Mouse (Mus musculus): Measurements from ENCODE around the gene Ehmt1.

The Ehmt1 gene

DNA sequence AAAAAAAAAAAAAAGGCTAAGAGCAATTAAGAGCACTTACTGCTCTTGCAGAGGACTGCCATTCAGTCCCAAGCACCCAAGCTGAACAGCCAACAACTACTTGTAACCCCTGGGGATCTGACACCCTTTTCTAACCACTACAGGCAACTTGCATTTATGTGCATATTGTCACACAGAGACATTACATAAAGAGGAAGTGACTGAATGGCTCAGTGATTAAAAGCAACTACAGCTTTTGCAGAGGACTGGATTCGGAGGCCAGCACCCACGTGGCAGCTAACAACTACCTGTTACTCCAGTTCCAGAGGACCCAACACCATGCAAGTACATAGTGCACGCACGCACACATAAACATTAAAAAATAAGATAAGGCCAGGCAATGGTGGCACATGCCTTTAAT is 8.9 kb downstream of the Ehmt1 start:
- no peak for DNase-seq

DNA sequence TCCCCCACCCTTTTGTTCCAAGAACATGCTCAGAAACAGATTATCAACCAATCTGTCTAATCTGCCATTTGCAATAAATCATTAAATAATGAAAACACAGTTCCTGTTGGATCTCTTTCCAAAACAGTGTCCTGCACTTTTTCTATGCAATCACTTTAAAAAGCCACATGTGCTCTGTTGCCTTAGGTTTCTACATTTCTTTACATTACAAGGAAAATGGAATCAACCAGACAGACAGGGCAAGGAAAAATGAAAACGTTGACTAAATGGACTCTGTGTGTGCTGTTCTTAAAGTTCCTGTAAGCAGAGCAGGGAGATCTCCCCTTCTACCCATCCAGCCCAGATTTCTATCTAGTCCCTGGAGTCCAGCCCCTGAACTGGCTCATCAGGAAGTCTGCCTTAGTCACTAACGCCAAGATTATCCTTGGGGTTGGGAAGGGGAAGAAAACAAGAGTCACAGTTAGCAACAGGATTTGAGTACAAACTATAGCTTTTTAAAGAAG is 13.7 kb downstream of the Ehmt1 start:
- DNase-seq = no peak

DNA sequence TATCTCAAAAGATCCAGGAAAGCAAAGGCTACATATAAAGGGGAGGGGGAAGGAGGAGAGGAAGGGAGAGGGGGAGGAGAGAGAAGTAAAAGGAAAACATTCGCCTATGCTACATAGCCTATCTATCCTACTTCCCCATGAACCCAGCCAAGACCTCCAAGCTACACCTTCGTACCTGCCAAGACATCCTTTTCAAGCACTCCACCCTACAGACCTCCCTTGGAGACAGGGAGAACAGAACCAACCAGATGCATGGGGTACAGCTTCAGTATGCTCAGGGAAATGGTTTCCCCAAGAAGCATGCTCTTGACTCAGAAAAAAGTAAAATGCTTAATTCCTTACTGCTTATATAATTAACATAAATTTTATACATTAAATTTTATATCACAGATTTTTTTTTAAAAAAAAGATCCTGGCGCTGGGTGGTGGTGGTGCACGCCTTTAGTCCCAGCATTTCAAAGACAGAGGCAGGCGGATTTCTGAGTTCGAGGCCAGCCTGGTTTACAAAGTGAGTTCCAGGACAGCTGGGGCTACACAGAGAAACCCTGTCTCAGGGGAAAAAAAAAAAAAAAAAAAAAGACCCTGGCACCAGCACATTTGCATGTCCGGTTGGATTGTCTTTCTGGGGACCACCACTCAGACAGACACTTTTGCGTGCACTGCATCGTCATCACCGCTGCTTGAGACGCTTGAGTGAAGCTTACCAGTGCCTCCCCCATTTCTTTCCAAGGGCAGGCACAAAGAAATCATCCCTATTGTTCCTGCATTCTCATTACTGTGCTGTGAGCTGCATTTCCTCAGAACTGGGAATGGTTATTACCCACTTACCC is 14.4 kb downstream of the Ehmt1 start:
- DNase-seq = no peak

DNA sequence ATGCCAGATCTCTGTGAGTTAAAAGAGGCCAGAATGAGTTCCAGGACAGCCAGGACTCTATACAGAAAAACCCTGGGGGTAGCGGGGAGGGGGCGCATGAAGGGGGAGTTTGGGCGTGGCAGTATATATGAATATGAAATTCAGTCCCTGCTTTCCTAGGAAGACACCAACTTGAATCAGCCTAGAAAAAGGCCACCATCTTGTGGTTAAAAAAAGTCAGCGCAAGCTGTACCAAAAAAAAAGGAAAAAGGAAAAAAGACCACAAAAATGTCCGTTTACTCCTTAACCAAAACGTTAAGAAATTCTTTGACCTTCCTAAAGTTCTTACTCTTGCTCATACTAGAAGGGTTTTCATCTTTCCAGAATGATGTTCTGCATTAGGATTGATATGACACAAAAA is 16.4 kb downstream of the Ehmt1 start:
- no peak for DNase-seq

DNA sequence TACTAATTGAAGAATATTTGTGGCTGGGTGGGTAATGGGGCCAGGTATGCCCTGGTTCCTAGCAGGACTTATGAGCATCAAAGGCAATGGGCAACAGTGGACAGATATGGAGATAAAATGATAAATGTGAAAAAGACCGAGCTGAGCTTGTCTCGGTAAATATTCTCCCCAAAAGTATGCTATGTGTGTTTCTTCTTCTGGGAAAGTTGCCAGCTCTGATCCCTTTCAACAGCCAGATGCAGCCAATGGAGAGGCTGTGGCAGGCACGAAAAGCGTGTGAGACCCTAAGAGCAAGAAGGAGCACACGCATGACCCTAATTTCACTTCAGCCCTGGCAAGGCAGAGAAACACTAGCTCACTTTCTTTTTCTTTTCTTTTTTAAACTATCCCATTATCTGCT is 18.4 kb downstream of the Ehmt1 start:
- no peak for DNase-seq

DNA sequence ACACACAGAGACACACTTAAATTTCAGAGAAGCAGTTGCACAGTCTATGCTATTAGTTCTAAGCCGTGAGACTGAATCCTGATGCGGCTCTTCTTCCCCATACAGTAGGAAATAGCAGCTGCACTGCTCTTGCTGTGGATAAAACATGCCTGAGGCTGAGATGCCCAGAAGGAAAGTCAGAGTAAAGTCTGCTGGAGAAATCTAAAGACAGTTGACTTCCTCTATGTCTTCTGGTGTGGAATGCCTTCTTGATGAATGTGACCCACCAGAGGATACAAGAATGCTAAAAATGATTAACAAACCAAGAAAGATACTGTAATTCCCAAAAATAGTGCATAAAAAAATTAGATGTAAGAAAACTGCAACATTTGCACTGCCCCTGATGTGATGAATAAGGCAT is 20.1 kb downstream of the Ehmt1 start:
- no peak for DNase-seq

DNA sequence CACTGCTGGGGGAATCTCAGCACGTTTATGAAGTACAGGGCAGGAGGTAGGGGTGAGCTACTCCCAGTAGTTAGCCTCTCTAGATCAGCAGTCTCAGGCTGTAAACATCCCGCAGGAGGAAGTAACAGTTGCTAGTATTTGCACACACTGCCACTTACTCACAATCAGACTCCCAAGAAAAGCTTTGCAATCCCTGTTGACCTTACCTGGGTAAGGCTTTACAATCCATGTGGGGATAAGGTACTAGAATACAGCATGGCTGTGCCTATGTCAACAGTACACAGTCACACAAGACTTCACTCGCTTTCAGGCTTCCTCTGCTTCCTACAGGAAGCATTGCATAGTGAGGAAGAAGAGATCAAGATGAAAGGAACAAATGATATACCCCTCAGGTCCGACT is 22.7 kb downstream of the Ehmt1 start:
- DNase-seq = no peak

DNA sequence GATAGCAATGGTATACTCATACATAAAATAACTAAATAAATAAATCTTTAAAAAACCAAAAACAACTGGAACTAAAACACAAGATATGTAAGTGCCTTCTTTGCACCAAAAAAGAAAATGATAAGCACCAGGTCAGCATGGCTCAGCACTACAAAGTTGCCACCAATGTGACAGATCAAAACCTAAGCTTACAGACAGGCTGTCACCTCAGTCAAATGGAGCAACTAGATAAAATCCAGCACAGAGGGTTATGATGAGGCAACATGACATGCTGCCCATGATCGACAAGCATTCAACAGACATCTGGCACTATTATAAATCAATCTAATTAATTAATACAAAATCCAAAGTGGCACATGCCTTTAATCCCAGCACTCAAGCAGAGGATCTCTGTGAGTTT is 25.2 kb downstream of the Ehmt1 start:
- no peak for DNase-seq

DNA sequence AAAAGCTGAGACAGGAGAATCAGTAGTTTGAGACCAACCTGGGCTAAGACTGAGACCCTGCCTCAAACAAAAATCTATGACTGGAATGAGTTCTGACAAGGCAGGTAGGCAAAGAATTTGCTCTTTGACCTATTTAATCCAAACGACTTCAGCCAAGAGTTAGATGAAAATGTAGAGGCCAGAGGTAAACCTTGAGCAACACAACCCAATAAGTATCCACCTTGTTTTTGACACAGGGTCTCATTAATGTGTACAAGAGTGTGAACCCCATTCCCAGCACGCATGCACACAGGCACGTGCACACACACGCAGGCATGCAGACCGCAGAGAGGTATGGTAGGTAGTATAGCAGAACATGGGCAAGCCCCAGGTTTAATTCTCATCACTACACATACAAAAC is 27.1 kb downstream of the Ehmt1 start:
- DNase-seq = no peak

DNA sequence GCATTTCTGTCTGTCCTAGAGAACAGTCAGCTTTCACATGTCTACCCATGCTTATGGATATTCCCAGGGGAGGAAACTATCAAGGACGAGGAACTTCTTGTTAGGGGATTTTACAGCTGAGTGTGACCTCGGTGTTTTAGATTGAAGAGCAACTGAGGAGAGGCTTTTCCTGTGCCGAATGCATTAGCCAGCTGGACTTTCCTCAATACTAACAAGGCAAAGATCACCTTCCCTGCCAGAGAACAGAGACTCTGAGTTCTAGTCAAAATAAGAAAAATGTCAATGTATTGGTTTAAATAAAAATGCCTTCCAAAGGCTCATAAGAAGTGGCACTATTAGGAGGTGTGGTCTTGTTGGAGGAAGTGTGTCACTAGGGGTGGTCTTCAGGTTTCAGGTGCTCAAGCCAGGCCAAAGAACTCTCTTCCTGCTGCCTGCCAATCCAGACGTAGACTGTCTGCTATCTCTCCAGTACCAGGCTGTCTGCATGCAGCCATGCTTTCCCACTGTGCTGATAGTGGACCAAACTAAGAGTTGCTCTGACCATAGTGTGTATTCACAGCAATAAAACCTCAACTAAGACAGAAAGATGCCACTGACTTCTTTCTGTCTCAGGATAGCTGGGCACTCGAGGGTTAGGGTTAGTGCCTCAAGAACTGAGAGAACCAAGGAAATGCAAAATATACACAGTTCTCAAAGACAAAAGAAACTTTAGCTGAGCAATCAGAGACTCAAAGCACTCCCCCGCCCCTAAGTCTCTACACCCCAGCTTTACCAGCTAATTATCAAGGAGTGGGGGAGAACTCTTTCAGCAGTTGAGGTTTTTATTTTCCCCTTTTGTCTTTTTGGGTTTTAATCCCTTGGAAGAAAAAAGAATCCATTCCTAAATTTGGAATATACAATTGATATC is 28.6 kb downstream of the Ehmt1 start:
- no peak for DNase-seq

DNA sequence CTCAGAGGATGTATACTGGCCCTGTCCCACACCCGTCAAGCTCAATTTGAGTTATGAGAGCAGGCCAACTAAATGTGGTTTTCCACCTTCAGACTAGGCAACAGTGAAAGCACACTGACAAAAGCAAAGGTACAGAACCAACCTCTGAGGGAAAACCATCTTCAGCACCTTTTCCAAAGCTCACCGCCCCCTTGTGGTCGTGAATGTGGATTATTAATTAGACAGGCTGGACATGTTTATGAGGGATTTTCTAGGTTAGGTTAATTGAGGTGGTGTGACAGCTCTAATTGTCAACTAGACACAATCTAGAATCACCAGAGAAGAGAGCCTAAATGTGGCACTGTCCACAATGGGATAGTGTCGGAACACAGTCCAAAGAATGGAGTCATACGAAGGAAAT is 30.5 kb downstream of the Ehmt1 start:
- DNase-seq = peak in 1 of 2 experiments; percentile 21

DNA sequence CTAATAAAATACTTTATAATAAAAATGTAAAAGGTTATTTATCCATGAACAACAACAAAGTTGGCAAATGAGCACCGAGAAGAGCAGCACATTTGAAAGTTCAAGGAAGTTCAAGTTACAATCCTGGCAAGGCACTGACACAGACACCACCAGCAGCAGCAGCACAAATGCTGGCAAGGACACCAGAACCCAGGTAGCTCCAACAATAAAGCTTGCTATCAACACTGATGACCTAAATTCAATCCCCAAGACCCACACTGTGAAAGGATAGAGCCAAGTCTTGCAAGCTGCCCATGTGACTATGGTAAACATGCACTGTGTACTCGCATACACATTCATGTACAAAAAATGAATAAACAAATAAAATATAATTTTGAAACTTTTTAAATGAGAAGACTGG is 38.7 kb downstream of the Ehmt1 start:
- DNase-seq = no peak

DNA sequence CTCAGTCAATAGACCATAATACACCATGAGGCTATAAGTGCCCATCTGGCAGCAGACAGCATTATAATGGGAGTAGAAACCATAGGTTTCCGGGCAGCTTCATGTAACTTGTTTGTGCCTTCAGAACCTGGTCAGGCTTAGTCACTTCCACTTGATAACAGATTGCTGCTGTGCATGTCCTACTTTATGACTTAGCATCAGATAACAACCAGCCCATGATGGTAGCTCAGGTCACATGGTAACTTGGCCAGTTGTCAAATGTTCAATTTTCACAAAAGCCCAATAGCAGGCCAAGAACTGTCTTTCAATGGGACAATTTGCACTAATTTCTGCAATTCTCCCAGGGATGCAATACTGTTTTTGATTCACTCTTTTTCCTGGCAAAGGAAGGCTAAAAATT is 48.5 kb downstream of the Ehmt1 start:
- DNase-seq = no peak

DNA sequence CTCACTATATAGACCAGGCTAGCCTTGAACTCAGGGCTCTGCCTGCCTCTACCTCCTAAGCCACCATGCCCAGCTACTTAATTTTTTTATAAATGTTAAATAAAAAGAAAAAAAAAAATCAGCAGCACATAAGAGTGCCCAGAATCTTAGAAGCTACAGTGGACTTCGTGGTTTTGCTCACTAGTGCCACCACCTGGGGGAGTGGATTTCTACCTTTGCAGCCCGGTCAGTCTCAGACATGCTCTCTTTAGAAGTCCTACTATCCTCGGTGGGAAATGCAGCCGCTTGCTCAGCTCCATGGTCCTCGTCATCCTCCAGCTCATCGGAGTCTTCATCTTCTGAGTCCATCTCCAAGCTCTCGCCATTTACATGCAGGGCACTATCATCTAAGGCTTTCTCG is 56.4 kb downstream of the Ehmt1 start:
- DNase-seq = peak; percentile 23 to 24

DNA sequence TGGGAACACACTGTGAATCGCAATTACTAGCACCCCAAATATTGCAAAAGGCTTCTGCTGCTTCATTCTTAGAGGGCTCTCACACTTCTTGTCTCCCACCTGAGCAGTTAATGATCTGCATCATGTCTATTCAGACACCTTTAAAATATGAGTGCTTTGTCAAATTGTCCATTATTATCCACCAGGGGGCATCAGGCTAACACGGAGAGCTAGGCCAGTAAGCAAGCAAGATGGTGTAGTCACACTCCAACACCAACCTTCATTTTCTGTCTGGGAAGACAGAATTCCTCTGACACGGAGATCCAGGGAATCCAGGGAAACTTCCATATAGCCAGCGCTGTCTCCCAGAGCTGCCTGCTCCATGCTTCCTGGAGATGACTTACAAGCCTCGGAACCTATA is 67.0 kb downstream of the Ehmt1 start:
- DNase-seq = peak in 1 of 2 experiments; percentile 30

DNA sequence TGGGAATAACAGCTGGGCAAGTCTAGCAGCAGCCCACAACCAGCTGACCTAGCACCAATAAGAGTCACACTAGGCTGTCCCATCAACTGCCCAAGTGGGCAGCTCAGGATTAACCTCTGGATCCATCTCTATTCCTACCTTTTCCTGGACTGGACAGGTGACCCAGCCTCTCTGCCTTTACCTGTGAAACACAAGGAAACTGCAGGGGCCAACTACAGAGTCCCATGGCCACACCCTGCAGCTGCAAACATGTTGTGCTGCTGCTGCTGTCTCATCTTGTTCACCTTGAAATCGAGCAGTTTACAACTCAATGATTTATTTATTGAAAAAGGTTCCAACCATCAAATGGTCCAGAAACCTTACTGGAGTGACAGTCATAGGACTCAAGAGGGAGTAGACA is 72.9 kb downstream of the Ehmt1 start:
- no peak for DNase-seq

DNA sequence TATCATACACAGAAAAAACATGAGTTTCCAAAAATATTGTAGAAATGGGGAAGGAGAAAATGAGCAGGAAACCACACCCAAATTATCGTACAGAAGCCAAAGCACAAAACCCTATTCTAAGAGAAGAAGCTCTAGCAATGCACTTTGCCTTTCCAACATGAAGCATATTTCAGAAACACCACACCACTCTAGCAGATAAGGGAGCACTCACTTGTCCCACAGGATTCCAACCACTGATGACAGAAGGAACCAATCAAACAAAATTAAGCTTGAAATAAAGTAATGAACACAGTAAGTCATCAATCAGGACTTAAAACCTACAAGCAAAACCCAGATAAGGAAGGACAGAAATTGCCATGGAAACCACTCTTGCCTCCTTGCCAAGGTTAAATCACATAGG is 74.2 kb downstream of the Ehmt1 start:
- DNase-seq = no peak

DNA sequence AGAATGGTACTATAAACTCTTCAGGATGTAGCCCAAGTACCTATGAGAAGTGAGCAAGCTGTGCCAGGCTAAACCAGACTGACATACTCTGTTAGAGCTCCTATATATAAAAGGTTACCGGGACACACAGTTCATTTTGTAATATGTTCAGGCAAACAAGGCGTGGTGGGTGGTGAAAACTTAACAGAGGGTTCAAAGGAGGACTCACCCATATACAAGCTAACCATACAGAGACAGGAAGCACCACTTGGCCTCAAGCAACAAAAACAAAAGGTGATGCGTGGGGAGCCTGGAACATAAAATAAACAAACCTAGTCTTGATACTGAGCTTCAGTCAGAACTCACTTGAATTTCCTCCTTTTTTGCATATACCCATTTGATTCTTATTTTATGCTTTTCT is 88.8 kb downstream of the Ehmt1 start:
- no peak for DNase-seq

DNA sequence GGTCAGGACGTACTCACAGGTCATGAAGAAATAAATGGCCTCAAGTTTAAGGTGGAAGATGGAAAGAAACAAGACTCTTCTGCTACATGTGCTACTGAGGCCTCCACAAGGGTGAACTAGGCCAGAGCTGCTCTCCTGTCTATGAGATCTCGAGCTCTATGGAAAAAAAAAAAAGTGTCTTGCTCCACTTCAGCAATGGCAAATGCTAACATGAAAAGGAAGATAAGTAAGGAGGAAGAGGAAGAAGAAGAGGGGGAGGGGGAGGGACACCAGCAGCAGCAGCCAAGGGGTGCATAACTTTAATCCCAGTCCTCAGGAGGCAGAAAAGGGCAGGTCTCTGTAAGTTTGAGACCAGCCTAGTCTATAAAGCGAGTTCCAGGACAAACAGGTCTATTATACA is 109.7 kb downstream of the Ehmt1 start:
- no peak for DNase-seq

DNA sequence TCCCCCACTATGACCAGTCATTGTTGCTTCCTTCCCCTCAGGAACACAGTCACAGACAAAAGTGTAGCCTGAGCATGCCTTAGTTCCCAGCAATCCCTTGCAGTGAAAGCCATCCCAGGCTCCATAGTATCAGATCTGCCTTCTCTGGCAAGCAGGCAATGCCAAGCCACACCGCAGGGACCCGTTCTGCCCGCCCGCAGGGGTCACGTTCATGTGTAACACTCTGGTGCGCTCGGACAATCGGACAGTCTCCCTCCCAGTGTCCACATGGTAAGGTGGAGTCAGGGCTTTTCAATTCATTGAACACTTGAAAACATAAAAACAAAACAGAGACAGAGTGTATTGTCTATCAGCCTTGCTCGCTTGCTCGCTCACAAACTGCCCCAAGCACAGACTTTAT is 111.7 kb downstream of the Ehmt1 start:
- DNase-seq = no peak

DNA sequence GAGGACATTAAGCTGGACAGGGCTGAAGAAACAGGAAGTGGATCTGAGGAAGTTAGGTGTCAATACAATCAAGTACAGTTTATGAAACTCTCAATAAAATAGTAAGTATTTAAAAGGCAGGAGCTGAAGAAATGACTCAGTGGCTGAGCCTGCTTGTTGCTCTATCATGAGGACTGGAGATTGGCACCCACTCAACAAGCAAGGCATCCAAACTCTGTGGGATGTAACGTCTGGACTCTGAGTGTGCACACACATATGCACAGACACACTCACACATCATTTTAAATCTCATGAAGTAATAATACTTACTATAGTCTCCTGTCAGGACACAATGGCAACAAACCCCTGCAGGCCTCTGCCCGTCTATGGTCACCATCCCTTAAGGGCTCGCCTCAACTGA is 112.4 kb downstream of the Ehmt1 start:
- DNase-seq = peak in 1 of 2 experiments; percentile 13

DNA sequence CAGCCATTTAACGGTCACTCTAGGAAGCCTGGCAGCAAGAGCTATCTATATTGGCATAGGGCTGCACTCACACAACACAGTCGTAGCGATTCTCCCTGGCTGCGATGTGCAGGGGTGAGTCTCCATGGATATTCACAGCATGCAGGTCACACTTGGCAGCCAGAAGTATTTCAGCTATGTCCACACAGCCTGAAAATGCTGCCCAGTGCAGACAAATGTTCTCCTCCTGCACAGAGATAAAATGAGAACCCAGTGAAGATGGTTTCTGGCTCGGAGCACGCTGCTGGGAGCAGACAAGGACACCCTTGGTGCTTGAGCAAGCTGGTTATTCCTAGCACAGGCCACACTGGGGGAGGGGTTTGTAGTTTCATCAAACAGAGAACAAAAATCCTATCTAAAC is 113.3 kb downstream of the Ehmt1 start:
- peak; percentile 13 to 27 for DNase-seq

DNA sequence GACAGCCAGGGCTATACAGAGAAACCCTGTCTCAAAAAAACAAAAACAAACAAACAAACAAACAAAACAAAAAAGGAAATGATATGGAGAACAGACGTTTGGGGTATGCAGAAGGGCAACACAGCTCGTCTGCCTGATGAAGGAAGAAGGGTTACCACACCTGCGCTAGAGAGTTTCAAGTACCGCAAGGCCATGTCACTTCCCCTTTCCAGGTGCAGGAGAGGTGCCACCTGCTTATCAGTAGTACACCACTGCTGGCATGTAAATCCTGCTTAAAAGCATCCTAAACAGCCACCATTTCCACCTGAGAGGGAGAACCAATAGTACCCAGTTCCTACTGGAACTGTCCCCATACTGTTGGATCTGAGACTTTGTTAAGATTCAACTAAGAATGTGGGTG is 113.8 kb downstream of the Ehmt1 start:
- DNase-seq = no peak
